Mouse (Mus musculus): ENCODE measurements around the gene 1700025G04Rik.

DNA sequence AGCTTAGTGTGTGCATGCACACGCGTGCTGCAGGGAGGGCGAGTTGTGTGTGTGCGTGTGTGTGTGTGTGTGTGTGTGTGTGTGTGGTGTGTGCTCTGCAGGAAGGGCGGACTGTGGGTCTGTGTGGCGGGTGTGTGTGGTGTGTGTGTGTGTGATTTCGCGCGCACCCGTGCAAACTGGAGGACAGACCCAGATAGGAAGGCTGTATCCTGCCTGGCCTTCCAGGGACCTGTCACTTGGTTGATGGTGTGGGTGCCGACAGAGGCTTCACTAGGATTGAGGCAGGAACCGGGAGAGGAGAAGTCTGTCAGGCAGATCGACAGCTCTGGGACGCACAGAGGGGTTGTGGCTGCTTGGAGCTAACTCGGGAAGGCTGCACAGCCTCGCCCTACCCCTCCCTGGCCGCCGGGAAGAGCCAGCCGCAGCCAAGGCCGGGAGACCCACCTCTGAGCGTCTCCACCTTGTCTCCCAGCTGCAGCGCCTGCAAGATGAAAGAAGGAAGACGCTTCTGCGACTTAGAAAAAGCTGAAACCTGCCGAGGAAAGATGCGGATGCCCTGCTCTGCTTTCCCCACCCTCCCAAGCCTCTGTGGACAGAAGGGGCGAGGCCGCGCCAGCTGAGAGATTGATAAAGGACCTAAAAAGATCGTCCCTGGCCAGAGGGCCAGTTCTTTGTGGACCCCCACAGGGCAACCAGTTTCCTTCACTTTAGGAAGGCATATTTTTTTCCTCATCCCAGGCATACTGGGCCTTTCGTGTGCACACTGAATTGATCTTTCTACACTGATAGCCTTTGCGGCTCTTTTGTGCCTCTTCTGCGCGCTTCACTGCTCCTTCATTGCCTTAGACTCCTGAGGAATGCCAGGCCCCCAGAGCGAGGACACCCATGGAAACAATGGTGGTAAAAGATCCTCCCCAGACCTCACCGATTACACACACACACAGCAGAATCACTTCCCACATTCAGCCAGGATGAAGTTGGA is 930 bp upstream of the 1700025G04Rik start:
- TF ChIP-seq CTCF (conservative IDR thresholded peaks at IDR 0.05; ENCODE audit: low read length) (no peak), POU5F1 (IDR thresholded peaks at IDR 0.05; ENCODE audit: borderline replicate concordance, low read length) (no peak), NANOG (IDR thresholded peaks at IDR 0.05; ENCODE audit: borderline replicate concordance, low read length) (no peak)
